Mouse (Mus musculus): ENCODE measurements around the gene Ginm1. TPM values are rescaled to one million over a fixed set of nuclear protein-coding genes. Genes with fewer than 3 reads are reported as not detected.

Ginm1 gene
- total RNA-seq, 1 experiment: 29.4 TPM

DNA sequence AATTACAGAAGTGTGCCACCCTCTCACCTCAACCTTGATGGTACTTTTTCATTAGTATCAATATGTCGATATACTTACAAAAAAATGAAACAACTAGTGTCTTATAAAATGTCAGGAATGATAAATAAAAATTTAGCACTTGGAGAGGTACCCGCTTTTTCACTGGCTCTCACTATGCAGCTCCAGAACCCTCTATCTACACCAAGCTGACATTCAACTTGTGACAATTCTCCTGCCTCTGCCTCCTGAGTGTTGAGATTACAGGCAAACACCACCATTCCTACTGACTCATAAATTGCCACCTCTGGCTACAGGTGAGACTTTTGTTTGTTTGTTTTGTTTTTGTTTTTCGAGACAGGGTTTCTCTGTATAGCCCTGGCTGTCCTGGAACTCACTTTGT, 11.4 kb downstream of the Ginm1 start:
- H3K27ac ChIP-seq (ENCODE audit: insufficient read depth, low read depth, low read length, poor library complexity, severe bottlenecking): no peak overlapping the region
- no peak overlapping the region; the same call in 1 of the 2 replicates for H3K9ac ChIP-seq (ENCODE audit: insufficient read depth, low read depth, low read length, poor library complexity, severe bottlenecking)
- in situ Hi-C loops (cut with MboI; ENCODE audit: low sequenced_read_pairs in 2 of 2, unreplicated experiment in 2 of 2): no loop called here
- DNase-seq (ENCODE audit: low read depth, low spot score): no peak
- H3K4me1 ChIP-seq (ENCODE audit: control insufficient read depth in 2 of 2, insufficient read depth in 2 of 2, low read length in 2 of 2, poor library complexity in 1 of 2): no peaks in the 10 kb centered on the region; a peak in 1 of 4 replicates
- no peaks in the 10 kb centered on the region for H3K9me3 ChIP-seq (ENCODE audit: control insufficient read depth, insufficient read depth, low read depth, low read length)
- H3K4me3 ChIP-seq (ENCODE audit: insufficient read depth in 1 of 2, low read depth in 1 of 2, low read length in 2 of 2, poor library complexity in 1 of 2, severe bottlenecking in 1 of 2): peak overlapping the region; percentile 62 to 66
- no peak for TF ChIP-seq ZNF384 (IDR thresholded peaks at IDR 0.05; ENCODE audit: low read depth, low read length)
- no peak for TF ChIP-seq MAFK (IDR thresholded peaks at IDR 0.05; ENCODE audit: insufficient read depth, low read depth, low read length)
- TF ChIP-seq HCFC1 (IDR thresholded peaks at IDR 0.05; ENCODE audit: borderline replicate concordance, insufficient read depth, low read length): no peak
- TF ChIP-seq ZC3H11A (IDR thresholded peaks at IDR 0.05; ENCODE audit: borderline replicate concordance, low read depth, low read length): no peak
- TF ChIP-seq CHD2 (IDR thresholded peaks at IDR 0.05; ENCODE audit: low read depth, low read length): no peak
- 0 out of 2 replicates have a peak, but pooled peaks cover 2% of the 10 kb centered on the region for H3K36me3 ChIP-seq (ENCODE audit: control insufficient read depth, insufficient read depth, low read length, poor library complexity, severe bottlenecking)

DNA sequence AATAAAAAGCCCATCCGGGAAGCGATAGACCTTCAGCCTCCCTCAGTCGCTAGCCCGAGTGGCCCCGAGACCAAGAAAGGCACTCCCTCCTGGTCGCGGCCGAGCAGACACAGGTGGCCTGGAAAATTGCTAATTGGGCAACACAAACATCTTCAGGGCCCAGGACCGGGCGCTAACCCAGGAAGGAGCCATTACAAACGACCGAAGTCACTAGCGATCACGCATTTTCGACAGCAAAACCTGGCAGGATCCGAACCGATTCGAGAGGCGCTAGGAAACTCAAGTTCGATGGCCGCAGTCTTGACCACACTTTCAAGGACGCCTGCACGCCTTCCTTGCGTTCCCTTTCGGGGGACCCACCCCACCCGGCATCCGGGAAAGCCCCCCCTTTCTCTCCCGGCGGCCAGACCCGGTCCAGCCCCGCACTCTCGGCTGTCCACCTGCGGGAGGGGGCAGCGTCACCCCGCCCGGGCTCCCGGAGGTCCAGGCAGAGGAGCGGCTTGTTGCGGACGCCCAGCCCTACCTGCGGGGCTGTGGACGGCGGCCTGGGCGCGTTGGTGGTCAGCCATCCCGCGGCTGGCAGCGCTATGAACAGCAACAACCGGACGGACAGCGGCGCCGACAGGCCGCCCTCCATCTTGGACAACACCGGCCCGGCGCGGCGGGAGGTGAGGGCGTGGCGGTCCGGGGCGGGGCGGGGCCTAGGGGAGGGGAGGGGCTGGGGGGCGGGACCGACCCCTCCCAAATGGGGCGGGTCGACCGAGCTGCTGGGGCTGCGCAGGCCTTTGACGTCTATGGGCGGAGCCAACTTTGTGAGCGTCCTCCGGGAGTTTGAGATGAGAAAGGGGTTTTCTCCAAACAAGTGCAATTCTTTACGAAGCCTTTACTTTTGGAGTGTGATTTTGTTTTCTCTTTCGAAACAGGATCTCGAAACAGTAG, 12.1 kb downstream of the Ginm1 start:
- Histone ChIP-seq H3K4me1 (ENCODE audit: control insufficient read depth in 2 of 2, insufficient read depth in 2 of 2, low read length in 2 of 2, poor library complexity in 1 of 2) (no peaks in the 10 kb centered on the region; a peak in 1 of 4 replicates), H3K36me3 (ENCODE audit: control insufficient read depth, insufficient read depth, low read length, poor library complexity, severe bottlenecking) (0 out of 2 replicates have a peak, but pooled peaks cover 2% of the 10 kb centered on the region), H3K27ac (ENCODE audit: insufficient read depth, low read depth, low read length, poor library complexity, severe bottlenecking) (no peak overlapping the region), H3K9ac (ENCODE audit: insufficient read depth, low read depth, low read length, poor library complexity, severe bottlenecking) (peak overlapping the region; percentile 95), H3K4me3 (ENCODE audit: insufficient read depth in 1 of 2, low read depth in 1 of 2, low read length in 2 of 2, poor library complexity in 1 of 2, severe bottlenecking in 1 of 2) (peak overlapping the region; percentile 94 to 100), H3K9me3 (ENCODE audit: control insufficient read depth, insufficient read depth, low read depth, low read length) (no peaks in the 10 kb centered on the region)
- DNase-seq (ENCODE audit: low read depth, low spot score): peak; percentile 75
- TF ChIP-seq ZC3H11A (IDR thresholded peaks at IDR 0.05; ENCODE audit: borderline replicate concordance, low read depth, low read length) (no peak), MAFK (IDR thresholded peaks at IDR 0.05; ENCODE audit: insufficient read depth, low read depth, low read length) (no peak), CHD2 (IDR thresholded peaks at IDR 0.05; ENCODE audit: low read depth, low read length) (no peak), HCFC1 (IDR thresholded peaks at IDR 0.05; ENCODE audit: borderline replicate concordance, insufficient read depth, low read length) (no peak), ZNF384 (IDR thresholded peaks at IDR 0.05; ENCODE audit: low read depth, low read length) (no peak)
- in situ Hi-C loops (cut with MboI; ENCODE audit: low sequenced_read_pairs in 2 of 2, unreplicated experiment in 2 of 2): no loop called here

DNA sequence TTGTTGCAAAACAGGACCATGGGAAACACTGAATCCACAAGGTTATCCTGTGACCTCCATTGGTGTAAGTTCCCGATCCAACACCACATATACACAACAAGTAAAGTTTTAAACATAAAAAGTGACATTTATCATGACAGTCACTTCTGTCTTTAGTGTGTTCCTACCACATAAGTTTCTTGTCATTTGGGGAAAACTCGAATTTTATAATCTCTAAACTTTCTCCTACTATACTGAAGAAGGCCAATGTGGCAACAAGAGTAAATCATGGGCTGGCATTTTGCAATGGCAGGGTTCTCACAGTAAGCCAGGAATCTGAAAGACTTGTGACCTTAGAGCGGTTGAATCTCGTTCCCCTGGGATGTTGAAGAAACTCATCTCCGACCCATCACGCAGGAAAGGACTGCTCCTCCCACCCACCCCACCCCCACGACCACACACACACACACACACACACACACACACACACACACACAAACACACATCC, 12.8 kb downstream of the Ginm1 start:
- in situ Hi-C loops (cut with MboI; ENCODE audit: low sequenced_read_pairs in 2 of 2, unreplicated experiment in 2 of 2): no loop called here
- no peak overlapping the region for H3K27ac ChIP-seq (ENCODE audit: insufficient read depth, low read depth, low read length, poor library complexity, severe bottlenecking)
- H3K36me3 ChIP-seq (ENCODE audit: control insufficient read depth, insufficient read depth, low read length, poor library complexity, severe bottlenecking): 0 out of 2 replicates have a peak, but pooled peaks cover 2% of the 10 kb centered on the region
- DNase-seq (ENCODE audit: low read depth, low spot score): no peak
- H3K4me3 ChIP-seq (ENCODE audit: insufficient read depth in 1 of 2, low read depth in 1 of 2, low read length in 2 of 2, poor library complexity in 1 of 2, severe bottlenecking in 1 of 2): peak overlapping the region; percentile 94 to 100
- H3K9me3 ChIP-seq (ENCODE audit: control insufficient read depth, insufficient read depth, low read depth, low read length): no peaks in the 10 kb centered on the region
- peak overlapping the region; percentile 95; the same call in 1 of the 2 replicates for H3K9ac ChIP-seq (ENCODE audit: insufficient read depth, low read depth, low read length, poor library complexity, severe bottlenecking)
- no peaks in the 10 kb centered on the region; a peak in 1 of 4 replicates for H3K4me1 ChIP-seq (ENCODE audit: control insufficient read depth in 2 of 2, insufficient read depth in 2 of 2, low read length in 2 of 2, poor library complexity in 1 of 2)
- no peak for TF ChIP-seq MAFK (IDR thresholded peaks at IDR 0.05; ENCODE audit: insufficient read depth, low read depth, low read length)
- no peak for TF ChIP-seq ZC3H11A (IDR thresholded peaks at IDR 0.05; ENCODE audit: borderline replicate concordance, low read depth, low read length)
- TF ChIP-seq ZNF384 (IDR thresholded peaks at IDR 0.05; ENCODE audit: low read depth, low read length): no peak
- TF ChIP-seq HCFC1 (IDR thresholded peaks at IDR 0.05; ENCODE audit: borderline replicate concordance, insufficient read depth, low read length): no peak
- no peak for TF ChIP-seq CHD2 (IDR thresholded peaks at IDR 0.05; ENCODE audit: low read depth, low read length)

DNA sequence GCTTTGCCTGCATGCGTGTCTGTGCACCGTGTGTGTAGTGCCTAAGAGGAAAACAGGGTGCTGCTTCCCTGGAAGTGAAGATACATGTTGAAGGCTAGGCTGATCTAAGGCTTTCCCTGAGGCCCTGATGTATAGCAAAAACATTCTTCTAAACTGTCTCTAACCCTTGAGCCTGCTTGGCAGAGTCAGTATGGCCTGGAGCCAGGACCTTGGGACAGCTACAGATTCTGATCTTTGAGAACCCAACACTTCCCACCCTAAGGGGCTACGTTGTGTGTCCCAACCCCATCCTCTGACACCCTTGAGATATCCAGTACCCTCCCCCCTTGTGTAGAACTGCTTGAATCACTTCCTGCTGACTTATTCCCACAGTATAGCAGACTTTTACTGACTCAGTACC, 14.3 kb downstream of the Ginm1 start:
- Histone ChIP-seq H3K27ac (ENCODE audit: insufficient read depth, low read depth, low read length, poor library complexity, severe bottlenecking) (no peak overlapping the region), H3K9me3 (ENCODE audit: control insufficient read depth, insufficient read depth, low read depth, low read length) (no peaks in the 10 kb centered on the region), H3K36me3 (ENCODE audit: control insufficient read depth, insufficient read depth, low read length, poor library complexity, severe bottlenecking) (peaks cover 4% of the 10 kb centered on the region; the same call in 1 of the 2 replicates), H3K4me3 (ENCODE audit: insufficient read depth in 1 of 2, low read depth in 1 of 2, low read length in 2 of 2, poor library complexity in 1 of 2, severe bottlenecking in 1 of 2) (no peak overlapping the region), H3K4me1 (ENCODE audit: control insufficient read depth in 2 of 2, insufficient read depth in 2 of 2, low read length in 2 of 2, poor library complexity in 1 of 2) (no peaks in the 10 kb centered on the region; a peak in 1 of 4 replicates), H3K9ac (ENCODE audit: insufficient read depth, low read depth, low read length, poor library complexity, severe bottlenecking) (no peak overlapping the region)
- no peak for DNase-seq (ENCODE audit: low read depth, low spot score)
- TF ChIP-seq CHD2 (IDR thresholded peaks at IDR 0.05; ENCODE audit: low read depth, low read length) (no peak), ZC3H11A (IDR thresholded peaks at IDR 0.05; ENCODE audit: borderline replicate concordance, low read depth, low read length) (no peak), MAFK (IDR thresholded peaks at IDR 0.05; ENCODE audit: insufficient read depth, low read depth, low read length) (no peak), ZNF384 (IDR thresholded peaks at IDR 0.05; ENCODE audit: low read depth, low read length) (no peak), HCFC1 (IDR thresholded peaks at IDR 0.05; ENCODE audit: borderline replicate concordance, insufficient read depth, low read length) (no peak)
- in situ Hi-C loops (cut with MboI; ENCODE audit: low sequenced_read_pairs in 2 of 2, unreplicated experiment in 2 of 2): no loop called here

All from ES-E14 (cell line).